Mouse (Mus musculus) limb, embryonic 14.5 days (tissue): ENCODE results near the gene Gm20388. TPM values are rescaled to one million over a fixed set of nuclear protein-coding genes. Genes with fewer than 3 reads are reported as not detected.
A peak's percentile ranks its signal among the peaks of the same experiment; 100 is the strongest.

ENCODE experiments used
- ATAC-seq: fragments of 200-750 bp; cut with Nextera tagmentation; 2 replicates; pipeline ENCODE4 v1.8.0; 2017; ENCODE audit warnings: low read depth, moderate number of reproducible peaks, moderate TSS enrichment; ENCODE audit not compliant: low FRiP score
- DNase-seq: peaks from one replicate; pipeline ENCODE4 v3.0.0-alpha.2; 2015; ENCODE audit warnings: low spot score
- H3K27ac ChIP-seq: fragments of 300-500 bp; sonication (generic); replicated peaks from 2 replicates; pipeline ENCODE4 v1.5.1; 2014; ENCODE audit warnings: low read depth, mild to moderate bottlenecking, low read length, moderate library complexity, mixed read lengths
- H3K27me3 ChIP-seq: fragments of 300-500 bp; sonication (generic); 2 replicates; pipeline ENCODE4 v1.6.1; 2014; ENCODE audit warnings: low read length, mixed read lengths; ENCODE audit not compliant: control insufficient read depth, insufficient read depth
- H3K36me3 ChIP-seq: fragments of 300-500 bp; sonication (generic); 2 replicates; pipeline ENCODE4 v1.6.1; 2014; ENCODE audit warnings: mild to moderate bottlenecking, low read length, moderate library complexity, mixed read lengths; ENCODE audit not compliant: control insufficient read depth, insufficient read depth
- H3K4me1 ChIP-seq: fragments of 300-500 bp; sonication (generic); 2 replicates; pipeline ENCODE4 v1.6.1; 2014; ENCODE audit warnings: antibody characterized with exemption, low read length, mixed read lengths; ENCODE audit not compliant: control insufficient read depth, insufficient read depth
- H3K4me2 ChIP-seq: fragments of 300-500 bp; sonication (generic); replicated peaks from 2 replicates; pipeline ENCODE4 v1.6.1; 2014; ENCODE audit warnings: low read depth, mild to moderate bottlenecking, low read length, moderate library complexity; ENCODE audit not compliant: severe bottlenecking
- H3K4me3 ChIP-seq: fragments of 300-500 bp; sonication (generic); replicated peaks from 2 replicates; pipeline ENCODE4 v1.5.1; 2014; ENCODE audit warnings: low read length
- H3K9ac ChIP-seq: fragments of 300-500 bp; sonication (generic); 2 replicates; pipeline ENCODE4 v1.6.1; 2014; ENCODE audit warnings: mild to moderate bottlenecking, low read depth, low read length, moderate library complexity; ENCODE audit not compliant: severe bottlenecking
- H3K9me3 ChIP-seq: fragments of 300-500 bp; sonication (generic); 2 replicates; pipeline ENCODE4 v1.6.1; 2016; ENCODE audit warnings: low read length; ENCODE audit not compliant: control insufficient read depth
- POLR2A ChIP-seq: fragments of 200-500 bp; IDR thresholded peaks from 2 replicates; pipeline ENCODE4 v1.8.0; 2012; ENCODE audit warnings: inconsistent platforms, mild to moderate bottlenecking, moderate library complexity, borderline replicate concordance; ENCODE audit not compliant: insufficient read depth, insufficient read length; ENCODE audit errors: extremely low read depth
- WGBS: fragments of 180-500 bp; shearing (Covaris S2); extraction: QIAGEN DNeasy Blood & Tissue Kit; methylation state at CpG from one replicate; pipeline ENCODE4 v1.1.7; 2014; 5-methylcytosine and 5-hydroxymethylcytosine counted together
- polyA plus RNA-seq, 2 experiments: library from polyadenylated mRNA; depleted of rRNA in 1 of 2; stranded (reverse) in 1 of 2; unstranded in 1 of 2; fragments of >200 nt; fragmentation: Nextera tagmentation in 1 of 2; extraction: Ambion mirVana in 1 of 2; gene quantifications; 2 replicates each; pipeline versions ENCODE4 v1.2.1 to v1.2.3; 2012 to 2014

Gene Gm20388
- polyA plus RNA-seq, 2 experiments: 1.9 to 49.9 TPM

- H3K4me2 ChIP-seq: no peak overlapping the region
- H3K9me3 ChIP-seq: peaks cover 4% of the 10 kb centered on the region; the same call in 1 of the 2 replicates
- 72% methylated on average over 7 of the region's 7 CpGs for WGBS
- TF ChIP-seq POLR2A: no peak
- no peak overlapping the region for H3K27ac ChIP-seq
- H3K4me3 ChIP-seq: no peak overlapping the region
- DNase-seq (no peak), ATAC-seq (no peak)
- no peaks in the 10 kb centered on the region for H3K27me3 ChIP-seq
- H3K36me3 ChIP-seq: peaks cover 7% of the 10 kb centered on the region; the same call in 1 of the 2 replicates
- H3K9ac ChIP-seq: no peak overlapping the region
- H3K4me1 ChIP-seq: peaks cover 23% of the 10 kb centered on the region
Measured at GRCm38 (mm10) chr8:120248031-120248430, 337.4 kb downstream of the Gm20388 start.

GRCm38 (mm10) chr8:120248451-120248850, 337.8 kb downstream of the Gm20388 start:
- ATAC-seq (no peak), DNase-seq (no peak)
- H3K4me2 ChIP-seq: no peak overlapping the region
- peaks cover 7% of the 10 kb centered on the region; the same call in 1 of the 2 replicates for H3K36me3 ChIP-seq
- no peak for TF ChIP-seq POLR2A
- no peak overlapping the region for H3K4me3 ChIP-seq
- peaks cover 4% of the 10 kb centered on the region; the same call in 1 of the 2 replicates for H3K9me3 ChIP-seq
- H3K4me1 ChIP-seq: peaks cover 24% of the 10 kb centered on the region
- WGBS: 94% methylated on average over 4 of the region's 4 CpGs
- no peaks in the 10 kb centered on the region for H3K27me3 ChIP-seq
- H3K9ac ChIP-seq: no peak overlapping the region
- no peak overlapping the region for H3K27ac ChIP-seq

GRCm38 (mm10) chr8:120249800-120250336, 339.2 kb downstream of the Gm20388 start:
- no peak overlapping the region for H3K4me3 ChIP-seq
- DNase-seq (no peak), ATAC-seq (no peak)
- H3K27ac ChIP-seq: peak overlapping the region; percentile 38; the same call in 1 of the 2 replicates
- no peaks in the 10 kb centered on the region for H3K36me3 ChIP-seq
- peaks cover 27% of the 10 kb centered on the region for H3K4me1 ChIP-seq
- TF ChIP-seq POLR2A: no peak
- 67% methylated on average over 9 of the region's 9 CpGs for WGBS
- H3K4me2 ChIP-seq: no peak overlapping the region
- H3K9me3 ChIP-seq: no peaks in the 10 kb centered on the region
- no peak overlapping the region for H3K9ac ChIP-seq
- H3K27me3 ChIP-seq: no peaks in the 10 kb centered on the region

GRCm38 (mm10) chr8:120250750-120251410, 340.2 kb downstream of the Gm20388 start:
- Histone ChIP-seq H3K36me3 (no peaks in the 10 kb centered on the region), H3K4me3 (no peak overlapping the region), H3K4me2 (no peak overlapping the region), H3K9ac (no peak overlapping the region), H3K9me3 (no peaks in the 10 kb centered on the region), H3K4me1 (peaks cover 33% of the 10 kb centered on the region), H3K27ac (no peak overlapping the region), H3K27me3 (no peaks in the 10 kb centered on the region)
- 72% methylated on average over 16 of the region's 16 CpGs for WGBS
- TF ChIP-seq POLR2A: no peak
- ATAC-seq (no peak), DNase-seq (no peak)

- no peak for TF ChIP-seq POLR2A
- Histone ChIP-seq H3K4me3 (no peak overlapping the region), H3K4me1 (peaks cover 39% of the 10 kb centered on the region), H3K9ac (no peak overlapping the region), H3K27me3 (no peaks in the 10 kb centered on the region), H3K27ac (no peak overlapping the region), H3K9me3 (no peaks in the 10 kb centered on the region), H3K36me3 (no peaks in the 10 kb centered on the region), H3K4me2 (no peak overlapping the region)
- DNase-seq (no peak), ATAC-seq (peak; percentile 38; the same call in 1 of the 2 replicates)
- 68% methylated on average over 9 of the region's 9 CpGs for WGBS
Measured at GRCm38 (mm10) chr8:120251411-120252035, 340.9 kb downstream of the Gm20388 start.
